Mouse (Mus musculus) thymus, postnatal 0 days (tissue): ENCODE data around the gene Map3k3. TPM values are rescaled to one million over a fixed set of nuclear protein-coding genes. Genes with fewer than 3 reads are reported as not detected.
"Not testable (repeated sequence)": the region's sequence is repeated elsewhere in the genome, so short reads cannot be mapped to it uniquely, and the experiment has no call there.

Experiments used
- DNase-seq: peaks from one replicate; pipeline ENCODE4 v3.0.0-alpha.2; 2015; ENCODE audit warnings: low spot score
- polyA plus RNA-seq: library from polyadenylated mRNA; unstranded; fragments of >200 nt; fragmentation: Nextera tagmentation; extraction: Ambion mirVana; gene quantifications from 2 replicates; pipeline ENCODE4 v1.2.1, GENCODE M21; 2015

The Map3k3 gene
- polyA plus RNA-seq, 1 experiment from 2014 or later = 16.9 TPM

GRCm38 (mm10) chr11:106192241-106192640 lies 107.8 kb downstream of the Map3k3 start:
- no peak for DNase-seq

GRCm38 (mm10) chr11:106192657-106193370 lies 108.4 kb downstream of the Map3k3 start:
- no peak for DNase-seq

GRCm38 (mm10) chr11:106193371-106194154 lies 109.2 kb downstream of the Map3k3 start:
- DNase-seq = peak; percentile 99

GRCm38 (mm10) chr11:106194155-106194541 lies 109.7 kb downstream of the Map3k3 start:
- DNase-seq = no peak

- DNase-seq = no peak
Observed at GRCm38 (mm10) chr11:106194891-106195290, 110.5 kb downstream of the Map3k3 start.

- no peak for DNase-seq
Observed at GRCm38 (mm10) chr11:106195341-106195740, 110.9 kb downstream of the Map3k3 start.

GRCm38 (mm10) chr11:106198277-106198676 lies 113.9 kb downstream of the Map3k3 start:
- DNase-seq = no peak

- not testable (repeated sequence) for DNase-seq
Observed at GRCm38 (mm10) chr11:106199997-106200396, 115.6 kb downstream of the Map3k3 start.

- peak; percentile 25 for DNase-seq
Observed at GRCm38 (mm10) chr11:106200756-106201155, 116.3 kb downstream of the Map3k3 start.

- DNase-seq = peak; percentile 26
Observed at GRCm38 (mm10) chr11:106201337-106202122, 117.1 kb downstream of the Map3k3 start.

- DNase-seq = no peak
Observed at GRCm38 (mm10) chr11:106202123-106202465, 117.7 kb downstream of the Map3k3 start, which contains the start of gene Strada. Strada (minus strand) TSS chr11:106202168.

Other genes with a start within 250 kb of the Map3k3 start
- gene Cyb561, start 131.3 kb upstream of the Map3k3 start, polyA plus RNA-seq = 7.2 and 8.5 TPM in 2 replicates
- 0.88 and 1.3 TPM in 2 replicates for gene Ace, start 116.7 kb upstream of the Map3k3 start, polyA plus RNA-seq
- not detected in 2 replicates for gene Ace3, start 89.9 kb upstream of the Map3k3 start, polyA plus RNA-seq
- 1.5 TPM in 2 replicates for gene Kcnh6, start 76.5 kb upstream of the Map3k3 start, polyA plus RNA-seq
- gene Dcaf7, start 47.7 kb upstream of the Map3k3 start, polyA plus RNA-seq = 44.0 and 48.3 TPM in 2 replicates
- gene Taco1, start 18.6 kb upstream of the Map3k3 start, polyA plus RNA-seq = 10.1 and 11.5 TPM in 2 replicates
- gene Gm10840, start 76.2 kb downstream of the Map3k3 start, polyA plus RNA-seq = 0.54 and 0.78 TPM in 2 replicates
- 968 and 1,023 TPM in 2 replicates for gene Limd2, start 76.2 kb downstream of the Map3k3 start, polyA plus RNA-seq
- gene Strada, start 117.6 kb downstream of the Map3k3 start, polyA plus RNA-seq = 18.9 and 21.6 TPM in 2 replicates
- 57.0 and 63.1 TPM in 2 replicates for gene Ccdc47, start 131.7 kb downstream of the Map3k3 start, polyA plus RNA-seq
- gene Ddx42, start 132.3 kb downstream of the Map3k3 start, polyA plus RNA-seq = 58.3 and 67.8 TPM in 2 replicates
- gene Ftsj3, start 171.5 kb downstream of the Map3k3 start, polyA plus RNA-seq = 58.3 and 60.5 TPM in 2 replicates
- 260 and 266 TPM in 2 replicates for gene Psmc5, start 171.5 kb downstream of the Map3k3 start, polyA plus RNA-seq
- 139 and 157 TPM in 2 replicates for gene Smarcd2, start 188.4 kb downstream of the Map3k3 start, polyA plus RNA-seq
- gene Tcam1, start 192.1 kb downstream of the Map3k3 start, polyA plus RNA-seq = 0.40 and 0.54 TPM in 2 replicates
- gene Gh, start 217.3 kb downstream of the Map3k3 start, polyA plus RNA-seq = 0.38 and 0.75 TPM in 2 replicates
- gene Cd79b, start 230.1 kb downstream of the Map3k3 start, polyA plus RNA-seq = 38.5 and 39.6 TPM in 2 replicates